Mouse (Mus musculus) midbrain, embryonic 11.5 days (tissue): ENCODE data around the gene Flt4. TPM values are rescaled to one million over a fixed set of nuclear protein-coding genes. Genes with fewer than 3 reads are reported as not detected.

ENCODE experiments used
- ATAC-seq: fragments of 200-750 bp; cut with Nextera tagmentation; 2 replicates; pipeline ENCODE4 v1.8.0; 2017; ENCODE audit warnings: moderate TSS enrichment, moderate library complexity; ENCODE audit not compliant: low FRiP score
- DNase-seq: peaks from one replicate; pipeline ENCODE4 v3.0.0; 2015; ENCODE audit warnings: low spot score; ENCODE audit errors: missing footprints
- H3K27ac ChIP-seq: fragments of 300-500 bp; sonication (generic); 2 replicates; pipeline ENCODE4 v1.5.1; 2014; ENCODE audit warnings: low read depth, low read length
- H3K27me3 ChIP-seq: fragments of 300-500 bp; sonication (generic); 2 replicates; pipeline ENCODE4 v1.6.1; 2014; ENCODE audit warnings: mild to moderate bottlenecking, low read length, moderate library complexity, mixed read lengths; ENCODE audit not compliant: control insufficient read depth, insufficient read depth
- H3K36me3 ChIP-seq: fragments of 300-500 bp; sonication (generic); 2 replicates; pipeline ENCODE4 v1.6.1; 2014; ENCODE audit warnings: mild to moderate bottlenecking, low read length, moderate library complexity, mixed read lengths; ENCODE audit not compliant: control insufficient read depth, insufficient read depth
- H3K4me1 ChIP-seq: fragments of 300-500 bp; sonication (generic); 2 replicates; pipeline ENCODE4 v1.6.1; 2014; ENCODE audit warnings: low read length; ENCODE audit not compliant: control insufficient read depth, insufficient read depth
- H3K4me2 ChIP-seq: fragments of 300-500 bp; sonication (generic); 2 replicates; pipeline ENCODE4 v1.6.1; 2014; ENCODE audit warnings: mild to moderate bottlenecking, moderate library complexity
- H3K4me3 ChIP-seq: fragments of 300-500 bp; sonication (generic); 2 replicates; pipeline ENCODE4 v1.5.1; 2014; ENCODE audit warnings: low read depth, low read length
- H3K9ac ChIP-seq: fragments of 300-500 bp; sonication (generic); 2 replicates; pipeline ENCODE4 v1.6.1; 2014; ENCODE audit warnings: low read length
- H3K9me3 ChIP-seq: fragments of 300-500 bp; sonication (generic); 2 replicates; pipeline ENCODE4 v1.6.1; 2016; ENCODE audit warnings: low read length; ENCODE audit not compliant: control insufficient read depth
- WGBS: fragments of 180-500 bp; shearing (Covaris S2); extraction: QIAGEN DNeasy Blood & Tissue Kit; methylation state at CpG from one replicate; pipeline ENCODE4 v1.1.7; 2014; 5-methylcytosine and 5-hydroxymethylcytosine counted together
- polyA plus RNA-seq: library from polyadenylated mRNA; unstranded; fragments of >200 nt; fragmentation: Nextera tagmentation; extraction: Ambion mirVana; gene quantifications from 2 replicates; pipeline ENCODE4 v1.2.1, GENCODE M21; 2014

The Flt4 gene
- polyA plus RNA-seq, 1 experiment from 2014 or later = 2.6 TPM

DNA sequence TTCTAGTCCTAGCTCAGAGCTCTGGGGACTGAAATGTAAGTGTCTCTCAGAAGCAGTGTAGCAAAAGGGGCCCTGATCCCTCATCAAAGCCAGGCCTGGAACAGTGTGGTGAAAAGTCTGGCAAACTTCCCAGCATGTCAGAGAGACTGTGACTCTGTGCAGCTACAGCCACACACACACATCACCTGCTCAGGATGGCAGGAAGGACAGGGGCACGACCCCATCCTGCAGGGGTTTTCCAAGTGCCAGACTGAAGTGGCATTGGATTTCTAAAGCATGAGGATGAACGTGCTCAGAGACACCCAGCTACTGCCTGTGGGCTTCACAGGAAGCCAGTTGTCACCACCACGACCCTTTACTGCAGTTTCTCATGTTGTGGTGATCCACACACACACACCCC, 3.1 kb downstream of the Flt4 start:
- 55% methylated on average over 3 of the region's 3 CpGs for WGBS
- Histone ChIP-seq H3K9me3 (no peaks in the 10 kb centered on the region), H3K36me3 (no peaks in the 10 kb centered on the region), H3K27me3 (peaks cover 26% of the 10 kb centered on the region), H3K9ac (no peak overlapping the region), H3K4me1 (no peaks in the 10 kb centered on the region), H3K4me3 (no peak overlapping the region), H3K27ac (no peak overlapping the region), H3K4me2 (no peak overlapping the region)
- ATAC-seq (no peak), DNase-seq (no peak)

DNA sequence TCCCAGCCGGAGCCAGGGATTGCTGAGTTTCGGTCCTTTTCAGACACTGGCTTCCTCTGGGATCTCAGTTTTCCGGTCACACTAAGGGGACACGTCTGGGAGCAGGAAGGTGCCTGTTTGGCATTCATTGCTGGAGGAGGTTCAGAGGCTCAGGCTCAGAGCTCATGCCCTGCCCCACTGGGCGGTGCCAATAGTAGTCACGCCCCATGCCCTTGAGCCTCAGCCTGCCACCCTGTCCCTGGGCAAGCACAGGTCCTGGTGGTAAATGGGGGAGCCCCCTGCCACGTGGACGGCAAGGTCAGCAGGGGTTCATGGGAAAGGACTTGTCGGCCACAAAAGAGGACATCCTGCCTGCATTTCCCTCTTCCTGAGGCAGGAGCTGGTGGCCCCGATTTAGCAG, 4.3 kb downstream of the Flt4 start:
- H3K9ac ChIP-seq = no peak overlapping the region
- ATAC-seq (no peak), DNase-seq (no peak)
- 23% methylated on average over 10 of the region's 10 CpGs for WGBS
- no peak overlapping the region for H3K27ac ChIP-seq
- H3K27me3 ChIP-seq = peaks cover 26% of the 10 kb centered on the region
- no peak overlapping the region for H3K4me3 ChIP-seq
- no peaks in the 10 kb centered on the region for H3K36me3 ChIP-seq
- H3K4me2 ChIP-seq = no peak overlapping the region
- H3K4me1 ChIP-seq = no peaks in the 10 kb centered on the region
- H3K9me3 ChIP-seq = no peaks in the 10 kb centered on the region

DNA sequence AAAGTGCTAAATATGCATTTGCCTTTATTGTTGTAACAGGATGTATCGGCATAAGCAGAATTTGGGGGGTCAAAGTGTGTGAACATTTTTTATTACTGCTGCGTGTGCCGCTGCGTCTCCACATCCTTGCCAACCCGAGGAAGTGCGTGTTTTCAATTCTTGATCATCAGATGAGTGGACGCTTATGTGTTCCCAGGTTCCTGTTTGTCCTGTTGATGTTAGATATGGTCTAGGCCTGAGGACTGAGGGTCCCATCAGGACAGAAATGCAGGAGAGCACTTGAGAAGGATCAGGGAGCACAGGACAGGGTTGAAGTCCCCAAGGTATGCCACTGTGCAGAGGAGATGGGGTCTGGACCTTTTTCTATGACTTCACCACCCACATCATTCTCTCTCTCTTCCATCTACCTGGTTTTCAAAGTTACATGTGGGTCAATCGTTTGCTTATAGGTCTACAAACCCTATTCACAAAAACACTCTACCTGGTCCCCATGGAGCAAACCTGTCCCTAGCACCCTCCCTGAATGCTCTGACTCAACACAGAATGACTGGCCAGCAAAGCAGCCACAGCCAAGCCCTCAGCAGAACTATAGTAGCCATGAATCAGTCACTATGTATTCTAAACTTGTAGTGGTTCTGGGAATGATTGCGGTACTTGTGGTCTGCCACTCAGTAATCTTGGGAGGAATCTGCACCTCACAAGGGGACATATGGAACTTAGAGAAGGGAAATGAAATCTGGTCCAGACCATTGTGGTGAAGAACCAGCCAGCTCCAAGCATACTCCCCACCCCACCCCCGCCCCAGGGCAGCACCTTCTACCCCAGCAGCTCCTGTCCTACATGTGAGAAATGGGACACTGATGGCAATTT, 7.0 kb downstream of the Flt4 start:
- no peak overlapping the region for H3K4me3 ChIP-seq
- DNase-seq (no peak), ATAC-seq (no peak)
- no peaks in the 10 kb centered on the region for H3K9me3 ChIP-seq
- H3K27ac ChIP-seq = no peak overlapping the region
- H3K4me1 ChIP-seq = no peaks in the 10 kb centered on the region
- H3K4me2 ChIP-seq = no peak overlapping the region
- H3K9ac ChIP-seq = no peak overlapping the region
- WGBS = 87% methylated on average over 10 of the region's 10 CpGs
- no peaks in the 10 kb centered on the region for H3K36me3 ChIP-seq
- peaks cover 10% of the 10 kb centered on the region for H3K27me3 ChIP-seq

DNA sequence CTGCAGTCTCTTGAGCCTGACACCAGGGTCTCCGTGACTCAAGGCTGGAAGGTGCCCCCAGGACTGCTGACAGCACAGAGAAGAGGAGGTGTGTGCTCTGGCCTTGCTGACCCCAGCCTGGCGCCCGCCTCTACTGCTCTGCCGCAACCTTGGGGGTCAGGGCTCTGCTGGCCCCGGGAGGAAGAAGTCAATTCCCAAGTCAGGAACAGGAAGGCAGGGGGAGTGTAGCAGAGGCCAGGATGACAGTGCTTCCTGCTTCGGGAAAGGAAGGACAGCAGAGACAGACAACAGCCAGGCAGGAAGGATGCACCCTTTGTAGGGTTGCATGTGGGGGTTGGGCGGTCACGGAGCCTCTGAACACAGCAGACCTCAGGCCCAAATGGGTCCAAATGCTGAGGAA, 9.4 kb downstream of the Flt4 start:
- Histone ChIP-seq H3K9me3 (no peaks in the 10 kb centered on the region), H3K4me3 (no peak overlapping the region), H3K27ac (no peak overlapping the region), H3K9ac (no peak overlapping the region), H3K27me3 (no peaks in the 10 kb centered on the region; the same call in 1 of the 2 replicates), H3K36me3 (no peaks in the 10 kb centered on the region), H3K4me2 (no peak overlapping the region), H3K4me1 (no peaks in the 10 kb centered on the region)
- WGBS = 80% methylated on average over 8 of the region's 8 CpGs
- DNase-seq (no peak), ATAC-seq (no peak)

DNA sequence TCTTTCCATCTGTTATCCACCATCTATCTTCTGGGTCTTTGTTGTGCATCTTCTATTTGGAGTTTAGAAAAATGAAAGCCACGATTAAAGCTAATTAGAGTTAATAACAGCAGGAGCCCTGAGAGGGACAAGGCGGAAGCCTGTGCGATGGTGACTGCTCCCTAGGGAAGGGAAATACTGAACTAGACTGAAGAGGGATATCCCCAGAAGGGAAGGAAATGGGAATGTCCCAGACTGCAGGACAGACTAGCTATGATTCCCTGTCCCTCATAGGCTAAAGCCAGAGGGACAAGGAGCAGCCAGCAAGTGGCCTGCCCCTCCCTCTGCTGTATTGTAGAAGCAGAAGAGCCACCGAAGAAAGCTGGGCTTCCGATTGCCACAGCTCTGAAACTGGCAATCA, 12.9 kb downstream of the Flt4 start:
- H3K27me3 ChIP-seq = no peaks in the 10 kb centered on the region
- no peaks in the 10 kb centered on the region for H3K4me1 ChIP-seq
- H3K27ac ChIP-seq = no peak overlapping the region
- no peak overlapping the region for H3K4me2 ChIP-seq
- ATAC-seq (no peak), DNase-seq (no peak)
- H3K9me3 ChIP-seq = no peaks in the 10 kb centered on the region
- no peaks in the 10 kb centered on the region for H3K36me3 ChIP-seq
- no peak overlapping the region for H3K4me3 ChIP-seq
- 82% methylated on average over 5 of the region's 5 CpGs for WGBS
- no peak overlapping the region for H3K9ac ChIP-seq

DNA sequence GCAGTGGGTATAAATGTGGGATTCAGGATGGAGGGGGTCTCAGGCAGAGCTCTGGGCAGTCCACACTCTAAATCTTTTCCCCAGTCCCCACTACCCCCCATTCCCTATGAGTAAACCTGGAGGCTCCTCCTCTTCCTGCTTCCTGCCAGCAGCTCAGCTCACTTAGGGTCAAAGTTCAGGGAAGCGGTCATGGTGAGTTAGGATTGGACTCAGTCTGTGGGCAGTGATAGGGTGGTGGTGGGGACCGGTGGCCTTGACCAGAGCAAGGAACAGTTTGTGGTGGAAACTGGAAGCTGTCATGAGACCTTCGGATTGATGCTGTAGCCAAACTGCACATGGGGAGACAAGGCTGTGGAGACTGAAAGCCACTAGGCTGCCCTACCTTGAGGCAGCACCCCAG, 15.1 kb downstream of the Flt4 start:
- Histone ChIP-seq H3K27me3 (no peaks in the 10 kb centered on the region), H3K4me1 (no peaks in the 10 kb centered on the region), H3K9ac (no peak overlapping the region), H3K27ac (no peak overlapping the region), H3K9me3 (no peaks in the 10 kb centered on the region), H3K36me3 (no peaks in the 10 kb centered on the region), H3K4me2 (no peak overlapping the region), H3K4me3 (no peak overlapping the region)
- DNase-seq = no peak
- WGBS = 91% methylated on average over 3 of the region's 3 CpGs
- no peak for ATAC-seq

DNA sequence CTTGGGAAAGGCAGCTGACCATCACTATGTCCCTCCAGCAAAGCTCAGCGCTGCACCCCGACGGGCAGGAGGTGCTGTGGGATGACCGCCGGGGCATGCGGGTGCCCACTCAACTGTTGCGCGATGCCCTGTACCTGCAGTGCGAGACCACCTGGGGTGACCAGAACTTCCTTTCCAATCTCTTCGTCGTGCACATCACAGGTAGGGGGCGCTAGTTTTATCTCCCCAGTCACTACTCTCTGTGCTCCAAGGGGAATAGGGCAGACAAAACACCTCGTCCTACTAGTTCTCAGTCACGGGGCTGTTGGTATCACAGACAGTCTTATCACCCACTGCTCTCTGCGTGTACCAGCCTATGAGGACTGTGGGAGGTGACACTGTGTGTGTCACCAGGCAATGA, 16.8 kb downstream of the Flt4 start:
- no peak for ATAC-seq
- Histone ChIP-seq H3K4me2 (no peak overlapping the region), H3K27me3 (no peaks in the 10 kb centered on the region), H3K36me3 (no peaks in the 10 kb centered on the region), H3K9ac (no peak overlapping the region), H3K27ac (no peak overlapping the region), H3K9me3 (no peaks in the 10 kb centered on the region), H3K4me1 (no peaks in the 10 kb centered on the region), H3K4me3 (no peak overlapping the region)
- DNase-seq = no peak
- WGBS = 58% methylated on average over 15 of the region's 15 CpGs

DNA sequence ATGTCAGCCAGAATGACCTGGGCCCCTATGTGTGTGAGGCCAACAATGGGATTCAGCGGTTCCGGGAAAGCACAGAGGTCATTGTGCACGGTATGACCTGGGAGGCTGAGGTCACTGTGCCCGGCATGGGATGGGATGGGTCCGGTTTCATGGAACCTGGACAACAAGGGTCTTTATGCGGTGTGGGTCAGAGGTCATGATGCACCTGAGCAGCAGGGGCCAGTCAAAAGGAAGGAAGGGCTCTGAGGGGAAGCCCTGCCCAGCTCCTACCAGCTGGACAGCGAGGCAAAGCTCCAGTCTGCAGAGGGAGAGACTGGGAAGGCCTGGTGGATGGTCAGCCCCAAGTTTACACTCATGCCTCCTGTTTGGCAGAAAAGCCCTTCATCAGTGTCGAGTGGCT, 17.7 kb downstream of the Flt4 start:
- no peaks in the 10 kb centered on the region for H3K9me3 ChIP-seq
- DNase-seq = no peak
- ATAC-seq = no peak
- H3K9ac ChIP-seq = no peak overlapping the region
- H3K36me3 ChIP-seq = no peaks in the 10 kb centered on the region
- no peak overlapping the region for H3K4me3 ChIP-seq
- H3K4me1 ChIP-seq = no peaks in the 10 kb centered on the region
- no peak overlapping the region for H3K27ac ChIP-seq
- WGBS = 70% methylated on average over 8 of the region's 8 CpGs
- H3K27me3 ChIP-seq = no peaks in the 10 kb centered on the region
- H3K4me2 ChIP-seq = no peak overlapping the region

DNA sequence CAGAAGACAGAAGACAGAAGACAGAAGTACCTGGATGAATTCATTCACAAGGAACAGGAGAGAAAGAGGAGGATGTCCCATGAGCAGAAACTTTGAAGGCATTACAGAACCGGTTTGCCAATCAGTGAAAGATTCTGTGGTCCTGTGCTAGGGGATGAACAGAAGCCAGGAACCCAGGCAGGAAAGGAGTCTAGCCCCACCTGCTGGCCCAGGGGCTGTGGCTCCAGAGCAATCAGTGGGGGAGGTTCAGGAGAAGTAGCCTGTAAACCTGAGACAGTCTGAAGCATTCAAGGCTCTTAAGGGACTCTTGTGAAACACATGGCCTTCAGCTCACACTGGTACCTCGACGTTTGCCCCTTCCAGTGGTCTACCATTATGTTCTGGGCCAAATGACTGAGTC, 22.1 kb downstream of the Flt4 start:
- H3K4me3 ChIP-seq = no peak overlapping the region
- no peak overlapping the region for H3K4me2 ChIP-seq
- no peak for DNase-seq
- H3K36me3 ChIP-seq = no peaks in the 10 kb centered on the region
- H3K9ac ChIP-seq = no peak overlapping the region
- H3K27ac ChIP-seq = no peak overlapping the region
- no peaks in the 10 kb centered on the region for H3K4me1 ChIP-seq
- WGBS = 42% methylated on average over 3 of the region's 3 CpGs
- no peaks in the 10 kb centered on the region for H3K9me3 ChIP-seq
- ATAC-seq = no peak
- peaks cover 30% of the 10 kb centered on the region for H3K27me3 ChIP-seq
